Mouse (Mus musculus) erythroblast, embryonic 14.5 days (primary cell): ENCODE results near the gene Grid1.

Experiments
- GATA1 ChIP-seq: IDR thresholded peaks from 2 replicates; pipeline ENCODE4 v1.6.1; 2012; ENCODE audit warnings: low read length, inconsistent platforms, mixed read lengths
- TAL1 ChIP-seq: IDR thresholded peaks from 3 replicates; pipeline ENCODE4 v1.6.1; 2012; ENCODE audit warnings: low read length, inconsistent platforms, mixed read lengths

GRCm38 (mm10) chr14:34793406-34794037 is 26.4 kb upstream of the Grid1 start:
- TF ChIP-seq GATA1 (no peak), TAL1 (no peak)
